Mouse (Mus musculus): ENCODE measurements at regions not wholly inside any gene's neighbourhood (a gene's known extent, or its start where the extent isn't known, plus 50 kb on each side); places are given as distances from the start of the nearest gene placed in this dataset.

DNA sequence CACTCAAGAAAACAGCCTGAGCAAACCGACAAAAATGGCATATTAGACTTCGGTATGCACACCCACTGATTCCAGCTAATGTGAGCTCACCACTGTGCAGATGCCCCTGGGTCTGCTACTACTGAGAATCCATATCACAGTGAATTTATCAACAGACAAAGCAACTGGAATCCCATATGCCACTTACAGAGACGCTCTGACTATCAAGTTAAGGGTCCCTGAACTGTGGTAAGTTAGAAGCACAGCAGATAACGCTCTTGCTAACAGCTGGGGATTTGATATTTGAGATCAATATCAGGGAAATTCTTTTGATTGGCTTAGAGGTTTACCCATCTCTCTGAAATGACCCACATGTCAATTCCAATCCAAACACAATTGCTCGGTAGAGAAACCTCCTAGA, 205.0 kb downstream of the Parm1 start:
- TF ChIP-seq POLR2A (IDR thresholded peaks at IDR 0.05; ENCODE audit: control insufficient read depth, extremely low read depth, insufficient read depth, low read length, poor library complexity) (no peak), CTCF (IDR thresholded peaks at IDR 0.05; ENCODE audit: borderline replicate concordance, control insufficient read depth, extremely low read depth, insufficient read depth, low read length, poor library complexity) (no peak)

Data from thymus, adult 2 months (tissue).